Mouse (Mus musculus) neural tube, postnatal 0 days (tissue): ENCODE results near the gene Hps4. TPM values are rescaled to one million over a fixed set of nuclear protein-coding genes. Genes with fewer than 3 reads are reported as not detected.

ENCODE experiments used
- polyA plus RNA-seq: library from polyadenylated mRNA; unstranded; fragments of >200 nt; fragmentation: Nextera tagmentation; extraction: Ambion mirVana; gene quantifications from 2 replicates; pipeline ENCODE4 v1.2.1, GENCODE M21; 2015

Gene Hps4
- 30.9 and 31.9 TPM in 2 replicates for polyA plus RNA-seq

GRCm38 (mm10) chr5:112342463-112343204 lies at the start of gene Hps4, which contains the start of gene Srrd:
TSS of gene Hps4 (plus strand) at chr5:112343083.
TSS of gene Srrd (minus strand) at chr5:112343040.

GRCm38 (mm10) chr5:112325546-112326445 lies 17.1 kb upstream of the Hps4 start, which contains the start of gene Tfip11:
TSS of gene Tfip11 (plus strand) at chr5:112326358.

GRCm38 (mm10) chr5:112355910-112356309 lies 13.0 kb downstream of the Hps4 start, which contains the start of gene Gm6583:
TSS of gene Gm6583 (minus strand) at chr5:112356033.

GRCm38 (mm10) chr5:112394779-112395443 lies 52.0 kb downstream of the Hps4 start, which contains the start of gene Asphd2:
TSS of gene Asphd2 (minus strand) at chr5:112394866.

Other genes starting within 250 kb of the Hps4 start
- gene Cryba4, start 90.6 kb upstream of the Hps4 start, polyA plus RNA-seq = 3.5 and 4.4 TPM in 2 replicates
- gene Crybb1, start 87.3 kb upstream of the Hps4 start, polyA plus RNA-seq = 17.8 and 19.0 TPM in 2 replicates
- 34.1 and 37.2 TPM in 2 replicates for gene Tpst2, start 66.4 kb upstream of the Hps4 start, polyA plus RNA-seq
- gene Tfip11, start 16.7 kb upstream of the Hps4 start, polyA plus RNA-seq = 20.7 and 22.0 TPM in 2 replicates
- 60.9 and 66.8 TPM in 2 replicates for gene Srrd, start within 50 bp of the Hps4 start, polyA plus RNA-seq
- gene Gm6583, start 12.9 kb downstream of the Hps4 start, polyA plus RNA-seq = 0.13 and 0.17 TPM in 2 replicates
- gene Asphd2, start 51.8 kb downstream of the Hps4 start, polyA plus RNA-seq = 103 and 116 TPM in 2 replicates
- gene Gm6588, start 106.3 kb downstream of the Hps4 start, polyA plus RNA-seq = 0.37 and 0.96 TPM in 2 replicates
- 30.5 and 35.0 TPM in 2 replicates for gene Sez6l, start 234.1 kb downstream of the Hps4 start, polyA plus RNA-seq